Mouse (Mus musculus) spleen, adult 2 months (tissue): Measurements from ENCODE around the gene Mccc2. TPM values are rescaled to one million over a fixed set of nuclear protein-coding genes. Genes with fewer than 3 reads are reported as not detected.

ENCODE experiments used
- DNase-seq, 2 experiments: peaks; one replicate each; pipeline versions ENCODE4 v3.0.0 to v3.0.0-alpha.2; 2012 to 2021; ENCODE audit warnings: low spot score in 2 of 2, low read depth in 1 of 2
- H3K27ac ChIP-seq: fragments of 200-500 bp; 2 replicates; pipeline ENCODE4 v1.5.1; 2012; ENCODE audit warnings: low read length, inconsistent platforms; ENCODE audit not compliant: insufficient read depth
- H3K27me3 ChIP-seq: fragments of 200-500 bp; 2 replicates; pipeline ENCODE4 v1.6.1; 2012; ENCODE audit warnings: mild to moderate bottlenecking, moderate library complexity, low read length, inconsistent platforms; ENCODE audit not compliant: control insufficient read depth, insufficient read depth
- H3K36me3 ChIP-seq: fragments of 200-500 bp; 2 replicates; pipeline ENCODE4 v1.6.1; 2012; ENCODE audit warnings: mild to moderate bottlenecking, low read length, inconsistent platforms; ENCODE audit not compliant: control insufficient read depth, insufficient read depth
- H3K4me1 ChIP-seq: fragments of 200-500 bp; 2 replicates; pipeline ENCODE4 v1.6.1; 2011; ENCODE audit warnings: inconsistent platforms; ENCODE audit not compliant: control insufficient read depth, insufficient read depth, insufficient read length
- H3K4me3 ChIP-seq: fragments of 200-500 bp; 2 replicates; pipeline ENCODE4 v1.5.1; 2011; ENCODE audit warnings: mild to moderate bottlenecking, inconsistent platforms; ENCODE audit not compliant: insufficient read depth, insufficient read length; ENCODE audit errors: extremely low read depth
- CTCF ChIP-seq: fragments of 200-500 bp; IDR thresholded peaks from 2 replicates; pipeline ENCODE4 v1.5.1; 2011; ENCODE audit warnings: mild to moderate bottlenecking, inconsistent platforms; ENCODE audit not compliant: insufficient read depth, insufficient read length, insufficient replicate concordance; ENCODE audit errors: extremely low read depth
- POLR2A ChIP-seq: fragments of 200-500 bp; IDR thresholded peaks from 2 replicates; pipeline ENCODE4 v1.6.1; 2011; ENCODE audit warnings: low read depth, low read length, inconsistent platforms
- WGBS: fragments of 180-500 bp; shearing (Covaris S2); methylation state at CpG from one replicate; pipeline ENCODE4 v1.1.7; 2018; 5-methylcytosine and 5-hydroxymethylcytosine counted together
- polyA plus RNA-seq: library from polyadenylated mRNA; depleted of rRNA; stranded (reverse); fragments of >200 nt; gene quantifications from 2 replicates; pipeline ENCODE4 v1.2.3, GENCODE M21; 2012

Mccc2 gene
- polyA plus RNA-seq, 1 experiment: 6.8 TPM

- peaks cover 3% of the 10 kb centered on the region for H3K4me1 ChIP-seq
- H3K27ac ChIP-seq: no peak overlapping the region
- no peak for DNase-seq
- TF ChIP-seq POLR2A (no peak), CTCF (no peak)
- H3K4me3 ChIP-seq: no peak overlapping the region
- WGBS: 64% methylated on average over 5 of the region's 5 CpGs
- H3K36me3 ChIP-seq: peaks cover 1% of the 10 kb centered on the region; the same call in 1 of the 2 replicates
- H3K27me3 ChIP-seq: no peaks in the 10 kb centered on the region
Observed at GRCm38 (mm10) chr13:99970089-99970488, 45.4 kb downstream of the Mccc2 start.

DNA sequence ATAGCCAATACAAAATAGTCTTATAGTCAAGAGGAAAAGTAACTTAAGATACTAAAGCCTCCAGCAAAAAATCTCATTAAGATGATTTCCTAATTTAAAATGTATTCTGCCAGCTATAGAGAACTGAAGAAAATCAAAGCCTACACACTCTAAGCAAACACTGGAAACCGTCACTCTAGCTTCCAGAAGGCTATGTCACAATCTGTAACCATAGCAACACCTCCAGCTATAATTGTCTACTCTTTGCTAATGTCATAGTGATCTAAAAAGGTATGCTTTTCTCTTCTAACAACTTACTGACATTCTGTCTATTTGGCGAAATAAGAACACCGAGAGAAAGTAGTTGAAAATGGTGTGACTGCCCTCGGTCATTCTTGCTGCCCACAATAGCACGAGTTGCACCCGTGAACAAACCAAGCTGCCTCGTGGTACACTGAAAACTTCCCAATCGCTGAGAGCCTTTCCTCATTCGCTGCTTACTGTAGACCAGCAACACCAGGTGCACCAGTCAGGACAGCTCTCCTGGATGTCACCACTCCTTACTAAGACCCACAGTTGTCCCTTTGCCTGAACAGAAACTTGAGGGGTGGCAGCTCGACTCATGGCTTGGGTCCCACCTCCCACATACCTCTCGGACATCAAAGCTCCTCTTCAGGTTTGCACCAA is 48.3 kb downstream of the Mccc2 start:
- TF ChIP-seq POLR2A (no peak), CTCF (no peak)
- Histone ChIP-seq H3K4me3 (no peak overlapping the region), H3K27me3 (no peaks in the 10 kb centered on the region), H3K4me1 (peaks cover 3% of the 10 kb centered on the region), H3K36me3 (peaks cover 1% of the 10 kb centered on the region; the same call in 1 of the 2 replicates), H3K27ac (no peak overlapping the region)
- 93% methylated on average over 11 of the region's 11 CpGs for WGBS
- DNase-seq: no peak

- DNase-seq: no peak
- TF ChIP-seq POLR2A (no peak), CTCF (no peak)
- Histone ChIP-seq H3K4me1 (peaks cover 2% of the 10 kb centered on the region; the same call in 1 of the 2 replicates), H3K4me3 (no peak overlapping the region), H3K27ac (no peak overlapping the region), H3K36me3 (peaks cover 1% of the 10 kb centered on the region; the same call in 1 of the 2 replicates), H3K27me3 (no peaks in the 10 kb centered on the region)
- WGBS: 84% methylated on average over 6 of the region's 6 CpGs
Observed at GRCm38 (mm10) chr13:99963814-99964213, 51.6 kb downstream of the Mccc2 start.

DNA sequence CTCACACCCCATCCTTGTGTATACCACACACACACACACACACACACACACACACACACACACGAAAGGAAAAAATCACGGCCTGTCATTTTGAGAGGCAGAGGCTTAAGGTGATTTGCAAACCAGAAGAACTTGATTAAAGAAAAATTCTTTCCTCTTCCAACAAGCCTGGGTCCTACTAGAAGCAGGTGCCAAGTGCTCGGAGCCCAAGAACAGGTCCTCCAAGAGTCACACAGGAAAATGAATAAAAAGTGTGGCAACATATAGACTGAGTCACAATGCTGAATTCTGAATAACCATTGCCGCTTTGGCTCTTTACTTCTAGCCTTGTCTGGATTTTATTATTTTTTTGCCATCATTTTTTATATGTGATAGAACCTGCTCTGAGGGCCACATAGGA is 53.8 kb downstream of the Mccc2 start:
- TF ChIP-seq POLR2A: no peak
- no peak for TF ChIP-seq CTCF
- no peaks in the 10 kb centered on the region for H3K27me3 ChIP-seq
- H3K27ac ChIP-seq: no peak overlapping the region
- DNase-seq: no peak
- WGBS: 89% methylated on average over 4 of the region's 4 CpGs
- H3K4me1 ChIP-seq: peaks cover 7% of the 10 kb centered on the region; the same call in 1 of the 2 replicates
- peaks cover 1% of the 10 kb centered on the region; the same call in 1 of the 2 replicates for H3K36me3 ChIP-seq
- no peak overlapping the region for H3K4me3 ChIP-seq

GRCm38 (mm10) chr13:99955591-99955944 is 59.9 kb downstream of the Mccc2 start:
- 32% methylated on average over 1 of the region's 1 CpGs for WGBS

DNA sequence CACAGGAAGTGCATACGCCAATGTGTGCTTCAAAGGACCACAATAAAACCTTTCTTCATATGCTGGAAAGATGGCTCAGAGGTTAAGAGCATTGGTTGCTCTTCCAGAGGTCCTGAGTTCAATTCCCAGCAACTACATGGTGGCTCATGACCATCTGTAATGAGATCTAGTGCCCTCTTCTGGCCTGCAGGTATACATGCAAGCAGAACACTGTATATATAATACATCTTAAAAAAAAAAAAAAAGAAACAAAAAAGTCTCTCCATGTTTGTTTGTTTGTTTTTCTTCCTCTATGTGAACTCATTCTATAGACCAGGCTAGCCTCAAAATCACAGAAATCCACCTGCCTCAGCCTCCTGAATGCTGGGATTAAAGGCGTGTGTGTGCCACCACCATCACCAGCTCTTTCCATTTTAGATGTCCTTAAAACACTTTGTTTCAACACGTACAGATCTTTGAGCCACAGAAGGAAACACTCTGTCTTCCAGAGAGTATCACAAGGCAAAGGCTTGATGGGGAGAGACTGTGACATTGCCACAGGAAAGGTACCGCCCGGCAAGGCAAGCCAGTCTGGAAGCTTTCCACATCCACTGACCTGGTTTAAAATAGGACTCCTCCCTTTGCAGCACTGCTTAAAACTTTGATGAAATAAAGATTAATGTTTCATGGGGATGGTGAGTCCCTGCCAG is 60.4 kb downstream of the Mccc2 start:
- H3K4me3 ChIP-seq: no peak overlapping the region
- TF ChIP-seq POLR2A: no peak
- TF ChIP-seq CTCF: no peak
- no peaks in the 10 kb centered on the region for H3K27me3 ChIP-seq
- no peaks in the 10 kb centered on the region for H3K36me3 ChIP-seq
- WGBS: 74% methylated on average over 5 of the region's 5 CpGs
- no peak for DNase-seq
- peaks cover 14% of the 10 kb centered on the region; the same call in 1 of the 2 replicates for H3K4me1 ChIP-seq
- H3K27ac ChIP-seq: peak overlapping the region; percentile 72

More at GRCm38 (mm10) chr13:99955591-99955944, 59.9 kb downstream of the Mccc2 start:
- peaks cover 14% of the 10 kb centered on the region; the same call in 1 of the 2 replicates for H3K4me1 ChIP-seq
- H3K36me3 ChIP-seq: no peaks in the 10 kb centered on the region
- no peaks in the 10 kb centered on the region for H3K27me3 ChIP-seq
- H3K27ac ChIP-seq: peak overlapping the region; percentile 89
- H3K4me3 ChIP-seq: no peak overlapping the region
- TF ChIP-seq POLR2A (no peak), CTCF (no peak)
- DNase-seq: peak; percentile 49 to 70
